Mouse (Mus musculus): Measurements from ENCODE around the gene Kdm1b. TPM values are rescaled to one million over a fixed set of nuclear protein-coding genes. Genes with fewer than 3 reads are reported as not detected.

Kdm1b gene
- total and polyA plus RNA-seq, 3 experiments = 9.6 to 12.6 TPM; not detected in 1

DNA sequence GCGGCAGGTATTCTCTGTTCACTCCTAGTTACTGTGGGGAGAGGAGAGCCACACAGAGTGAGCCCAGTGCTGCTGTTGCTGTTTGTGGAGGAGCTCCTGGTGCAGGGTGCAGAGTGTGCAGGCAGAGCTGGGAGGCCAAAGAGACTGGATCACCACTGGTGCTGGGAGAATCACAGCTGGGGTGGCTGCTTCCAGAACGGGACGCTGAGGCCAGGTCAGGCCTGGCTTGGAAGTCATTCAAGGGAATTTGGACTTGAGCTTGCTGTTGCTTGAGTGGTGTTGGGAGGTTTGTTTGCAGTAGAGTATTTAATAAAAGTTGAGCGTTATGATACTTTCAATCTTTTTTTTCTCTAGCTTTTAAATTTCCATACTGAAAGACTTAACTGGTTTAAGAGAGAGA lies 4.7 kb downstream of the Kdm1b start:
- H3K9me3 ChIP-seq (replicated peaks; ENCODE audit: insufficient read depth, low read length) = no peaks in the 10 kb centered on the region
- H3K27me3 ChIP-seq (ENCODE audit: control insufficient read depth in 1 of 2, insufficient read depth in 2 of 2, low read length in 2 of 2) = no peaks in the 10 kb centered on the region
- H3K9ac ChIP-seq (ENCODE audit: control insufficient read depth, low read depth, low read length, poor library complexity, severe bottlenecking) = no peak overlapping the region
- H3K36me3 ChIP-seq (ENCODE audit: control insufficient read depth in 1 of 2, insufficient read depth in 2 of 2, low read length in 2 of 2) = no peaks in the 10 kb centered on the region
- no peaks in the 10 kb centered on the region for H3K4me1 ChIP-seq (ENCODE audit: control insufficient read depth in 1 of 2, insufficient read depth in 2 of 2, low read length in 2 of 2)
- H3K27ac ChIP-seq (ENCODE audit: control insufficient read depth, low read depth, low read length) = no peak overlapping the region
- TF ChIP-seq ZNF384 (IDR thresholded peaks at IDR 0.05; ENCODE audit: low read depth, low read length) (no peak), ZC3H11A (IDR thresholded peaks at IDR 0.05; ENCODE audit: low read depth, low read length) (no peak), E2F4 (IDR thresholded peaks at IDR 0.05; ENCODE audit: borderline replicate concordance, low read depth, low read length) (no peak), CHD1 (IDR thresholded peaks at IDR 0.05; ENCODE audit: low read depth, low read length) (no peak), BHLHE40 (IDR thresholded peaks at IDR 0.05; ENCODE audit: borderline replicate concordance, low read depth, low read length) (no peak), TBP (IDR thresholded peaks at IDR 0.05; ENCODE audit: low read depth, low read length) (no peak), UBTF (IDR thresholded peaks at IDR 0.05; ENCODE audit: borderline replicate concordance, insufficient read depth, low read depth, low read length) (no peak), USF1 (IDR thresholded peaks at IDR 0.05; ENCODE audit: low read depth, low read length) (no peak), NRF1 (IDR thresholded peaks at IDR 0.05; ENCODE audit: insufficient read depth, low read depth, low read length, poor library complexity, severe bottlenecking) (no peak), EP300 (IDR thresholded peaks at IDR 0.05; ENCODE audit: low read depth in 1 of 2, low read length in 2 of 2) (no peak), GATA1 (IDR thresholded peaks at IDR 0.05; ENCODE audit: low read depth, low read length) (no peak), MYB (IDR thresholded peaks at IDR 0.05; ENCODE audit: low read depth, low read length) (no peak)
- no peak overlapping the region for H3K4me3 ChIP-seq (ENCODE audit: control insufficient read depth in 1 of 2, insufficient read depth in 1 of 2, low read depth in 2 of 2, low read length in 2 of 2)
- peaks cover 3% of the 10 kb centered on the region for H3K79me2 ChIP-seq (ENCODE audit: control insufficient read depth, insufficient read depth, low read length, poor library complexity)
- DNase-seq (ENCODE audit: low read depth, low spot score) = no peak

DNA sequence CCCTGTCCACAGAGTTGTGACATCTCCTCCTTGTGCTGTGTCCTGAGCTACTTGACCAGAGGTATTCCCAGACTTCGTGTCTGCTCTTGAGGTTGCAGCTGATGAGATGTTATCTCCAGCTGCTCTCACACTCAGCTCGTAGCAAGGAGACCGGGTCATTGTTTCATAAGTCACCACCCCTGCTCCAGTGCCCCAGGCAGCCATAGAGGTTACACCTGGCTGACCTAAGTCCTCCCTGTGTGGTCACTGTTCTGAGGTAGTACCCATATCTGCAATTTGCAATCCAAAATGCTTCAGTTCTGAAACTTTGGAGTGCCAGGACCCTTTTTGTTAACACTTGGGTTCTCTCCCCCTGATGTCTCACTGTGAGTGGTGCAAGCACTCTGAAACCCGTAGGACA lies 6.7 kb downstream of the Kdm1b start:
- Histone ChIP-seq H3K79me2 (ENCODE audit: control insufficient read depth, insufficient read depth, low read length, poor library complexity) (no peaks in the 10 kb centered on the region; the same call in 1 of the 2 replicates), H3K9ac (ENCODE audit: control insufficient read depth, low read depth, low read length, poor library complexity, severe bottlenecking) (no peak overlapping the region), H3K9me3 (replicated peaks; ENCODE audit: insufficient read depth, low read length) (no peaks in the 10 kb centered on the region), H3K27me3 (ENCODE audit: control insufficient read depth in 1 of 2, insufficient read depth in 2 of 2, low read length in 2 of 2) (no peaks in the 10 kb centered on the region), H3K4me1 (ENCODE audit: control insufficient read depth in 1 of 2, insufficient read depth in 2 of 2, low read length in 2 of 2) (no peaks in the 10 kb centered on the region), H3K36me3 (ENCODE audit: control insufficient read depth in 1 of 2, insufficient read depth in 2 of 2, low read length in 2 of 2) (no peaks in the 10 kb centered on the region), H3K4me3 (ENCODE audit: control insufficient read depth in 1 of 2, insufficient read depth in 1 of 2, low read depth in 2 of 2, low read length in 2 of 2) (no peak overlapping the region), H3K27ac (ENCODE audit: control insufficient read depth, low read depth, low read length) (no peak overlapping the region)
- no peak for TF ChIP-seq E2F4 (IDR thresholded peaks at IDR 0.05; ENCODE audit: borderline replicate concordance, low read depth, low read length)
- TF ChIP-seq POLR2AphosphoS5 (IDR thresholded peaks at IDR 0.05; ENCODE audit: borderline replicate concordance, low read depth, low read length) = no peak
- TF ChIP-seq MAFK (IDR thresholded peaks at IDR 0.05; ENCODE audit: borderline replicate concordance, low read depth, low read length) = no peak
- TF ChIP-seq MEF2A (IDR thresholded peaks at IDR 0.05; ENCODE audit: extremely low read depth, insufficient replicate concordance, low read depth, low read length, poor library complexity, severe bottlenecking) = no peak
- TF ChIP-seq ZKSCAN1 (IDR thresholded peaks at IDR 0.05; ENCODE audit: low read depth, low read length) = no peak
- TF ChIP-seq SIN3A (IDR thresholded peaks at IDR 0.05; ENCODE audit: low read length) = no peak
- TF ChIP-seq USF2 (IDR thresholded peaks at IDR 0.05; ENCODE audit: borderline replicate concordance in 1 of 2, insufficient read depth in 1 of 2, low read depth in 1 of 2, low read length in 2 of 2) = no peak
- TF ChIP-seq RAD21 (IDR thresholded peaks at IDR 0.05; ENCODE audit: low read depth, low read length) = no peak
- no peak for TF ChIP-seq ELF1 (IDR thresholded peaks at IDR 0.05; ENCODE audit: low read depth, low read length)
- no peak for TF ChIP-seq CTCF (IDR thresholded peaks at IDR 0.05 in 2 of 3, conservative IDR thresholded peaks at IDR 0.05 in 1 of 3; ENCODE audit: control insufficient read depth in 1 of 3, insufficient read depth in 1 of 3, low read depth in 2 of 3, low read length in 3 of 3, poor library complexity in 1 of 3, severe bottlenecking in 1 of 3)
- TF ChIP-seq MXI1 (IDR thresholded peaks at IDR 0.05; ENCODE audit: low read depth, low read length) = no peak
- TF ChIP-seq ZC3H11A (IDR thresholded peaks at IDR 0.05; ENCODE audit: low read depth, low read length) = no peak
- no peak for TF ChIP-seq HCFC1 (IDR thresholded peaks at IDR 0.05; ENCODE audit: low read depth, low read length)
- TF ChIP-seq MYB (IDR thresholded peaks at IDR 0.05; ENCODE audit: low read depth, low read length) = no peak
- no peak for TF ChIP-seq CHD2 (IDR thresholded peaks at IDR 0.05; ENCODE audit: low read length)
- no peak for TF ChIP-seq UBTF (IDR thresholded peaks at IDR 0.05; ENCODE audit: borderline replicate concordance, insufficient read depth, low read depth, low read length)
- TF ChIP-seq TAL1 (IDR thresholded peaks at IDR 0.05; ENCODE audit: low read length) = no peak
- no peak for TF ChIP-seq JUND (IDR thresholded peaks at IDR 0.05; ENCODE audit: low read depth, low read length)
- no peak for DNase-seq (ENCODE audit: low read depth, low spot score)
